Mouse (Mus musculus): ENCODE results near the gene Enox1.

Gene Enox1

DNA sequence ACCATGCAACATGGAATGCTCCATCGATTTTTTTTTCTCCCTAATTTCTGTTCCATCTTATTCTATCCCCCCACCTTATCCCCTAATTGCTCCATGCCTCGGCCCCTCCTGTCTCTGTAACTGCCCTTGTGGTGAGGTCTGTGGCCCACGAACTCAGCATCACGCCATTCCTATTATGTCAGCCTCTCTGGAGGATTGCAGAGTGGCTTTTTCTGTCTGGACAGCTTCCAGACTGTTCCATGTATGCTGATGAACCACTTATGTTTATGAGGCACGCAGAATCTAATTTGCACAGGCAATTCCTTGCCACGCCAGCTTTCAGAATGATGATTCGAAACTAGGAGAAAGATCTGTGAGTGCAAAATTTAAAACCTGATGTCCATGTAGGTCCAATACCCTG, 521.4 kb downstream of the Enox1 start:
- no peak for DNase-seq (ENCODE audit: low read depth, low spot score)

DNA sequence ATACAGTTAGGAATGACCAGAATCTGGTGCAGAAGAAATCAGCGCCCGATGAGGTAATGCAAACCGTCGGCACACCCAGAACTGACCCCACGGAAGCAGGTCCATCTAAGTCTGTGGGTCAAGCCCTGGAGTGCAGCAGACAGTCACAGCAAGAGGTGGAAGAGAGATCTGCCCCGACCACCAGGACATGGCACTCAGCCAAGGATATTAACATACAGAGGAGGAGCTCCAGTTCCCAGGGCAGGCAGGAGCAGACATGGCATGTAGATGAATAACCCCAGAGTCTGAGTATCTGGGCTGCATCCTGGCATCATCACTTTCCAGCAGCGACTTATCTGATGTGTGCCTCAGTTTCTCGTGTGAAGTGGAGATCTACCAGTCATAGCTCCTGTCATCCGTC, 523.3 kb downstream of the Enox1 start:
- no peak for DNase-seq (ENCODE audit: low read depth, low spot score)

DNA sequence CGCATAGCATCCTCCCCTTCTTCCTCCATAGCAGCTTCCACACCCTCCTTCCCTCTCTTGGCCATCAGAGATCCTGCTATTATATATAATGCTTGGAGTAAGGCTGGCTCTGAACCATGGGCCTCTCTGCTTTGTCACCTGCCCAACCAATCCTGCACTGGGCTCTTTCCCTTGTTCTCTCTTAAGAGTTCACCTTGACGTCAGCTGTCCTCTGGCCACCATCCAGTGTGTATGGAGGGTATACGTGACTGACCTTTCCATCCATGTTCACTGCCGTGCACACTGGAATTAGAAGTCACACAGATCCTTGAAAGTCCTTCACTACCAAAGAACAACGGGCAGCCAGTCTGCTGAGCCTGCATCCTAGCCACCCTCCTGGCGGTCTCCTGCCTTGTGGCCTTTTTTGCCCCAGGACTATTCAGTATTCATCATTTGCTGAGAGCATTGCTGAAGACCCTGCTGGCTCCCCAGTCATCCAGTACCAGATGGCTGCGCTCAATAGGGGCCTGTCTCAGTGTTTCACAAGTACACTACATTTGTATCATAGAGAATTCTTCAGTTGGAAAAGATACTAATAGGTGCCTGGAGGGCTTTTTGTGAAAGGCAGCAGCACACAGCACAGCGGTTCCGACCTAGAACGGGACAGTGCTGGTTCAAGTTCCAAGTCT, 526.5 kb downstream of the Enox1 start:
- DNase-seq (ENCODE audit: low read depth, low spot score): no peak

DNA sequence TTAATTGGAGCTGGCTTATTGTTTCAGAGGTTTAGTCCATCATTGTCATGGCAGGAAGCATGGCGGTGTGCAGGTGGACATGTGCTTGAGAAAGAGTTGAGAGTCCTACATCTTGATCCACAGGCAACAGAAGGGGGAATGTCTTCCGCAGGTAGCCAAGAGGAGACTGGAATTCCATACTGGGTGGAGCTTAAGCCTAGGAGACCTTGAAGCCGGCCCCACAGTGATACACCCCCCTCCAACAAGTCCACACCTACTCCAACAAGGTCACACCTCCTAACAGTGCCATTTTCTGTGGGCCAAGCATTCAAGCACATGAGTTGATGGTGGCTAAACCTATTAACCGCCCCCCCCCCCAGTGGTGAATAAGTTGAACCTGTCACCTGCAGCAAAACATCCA, 533.3 kb downstream of the Enox1 start:
- no peak for DNase-seq (ENCODE audit: low read depth, low spot score)

DNA sequence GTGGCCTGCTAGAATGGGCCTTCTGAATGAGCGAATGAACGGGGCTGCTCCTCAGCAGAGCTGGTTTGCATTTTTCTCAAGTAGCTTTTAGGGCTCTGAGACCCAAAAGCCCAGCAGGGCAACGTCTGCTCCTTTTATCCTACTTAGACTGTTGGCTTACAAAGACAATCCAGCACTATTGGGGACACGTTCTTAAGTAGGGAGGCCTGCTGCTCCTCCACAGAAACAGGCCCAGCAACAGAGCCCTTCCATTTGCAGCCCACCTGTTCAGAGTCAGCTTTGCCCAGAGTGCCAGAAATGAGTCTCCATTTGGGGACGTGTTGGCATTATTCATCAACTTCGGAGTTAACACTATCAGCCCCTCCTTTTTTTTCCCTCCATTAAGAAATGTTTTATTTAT, 548.4 kb downstream of the Enox1 start:
- no peak for DNase-seq (ENCODE audit: low read depth, low spot score)

DNA sequence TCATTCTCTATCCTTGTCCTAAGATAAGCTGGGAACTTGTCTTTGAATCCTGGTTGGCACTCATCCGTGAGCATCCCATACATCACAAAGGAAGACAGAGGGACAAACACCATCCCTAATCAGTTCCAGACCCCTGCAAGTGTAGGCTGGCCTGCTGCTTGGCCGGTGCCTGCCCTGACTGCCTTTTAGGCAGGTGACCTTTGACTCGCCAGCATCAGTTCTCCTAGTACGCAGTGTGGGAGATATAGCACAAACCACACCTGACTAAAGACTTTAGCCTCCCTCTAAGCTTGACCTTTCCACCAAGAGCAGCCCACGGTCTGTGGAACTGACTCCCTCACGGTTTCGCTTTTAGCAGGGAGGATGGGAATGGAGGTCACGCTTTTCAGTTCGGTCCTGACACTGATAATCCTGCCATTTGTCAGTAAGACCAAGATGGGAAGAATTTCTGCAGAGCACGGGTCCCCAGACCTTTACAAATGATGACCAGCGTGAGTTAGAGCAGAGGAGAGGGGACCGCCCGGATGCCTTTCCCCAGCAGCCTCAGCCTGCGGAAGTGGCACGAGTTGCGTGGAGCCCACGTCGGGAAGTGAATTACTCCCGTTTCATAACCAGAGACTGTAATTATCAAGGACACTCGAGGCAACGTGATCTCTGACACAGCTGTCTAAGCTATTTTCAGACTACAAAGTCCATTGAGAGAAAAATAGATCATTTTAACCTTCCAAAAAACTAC, 550.1 kb downstream of the Enox1 start:
- DNase-seq (ENCODE audit: low read depth, low spot score): no peak

DNA sequence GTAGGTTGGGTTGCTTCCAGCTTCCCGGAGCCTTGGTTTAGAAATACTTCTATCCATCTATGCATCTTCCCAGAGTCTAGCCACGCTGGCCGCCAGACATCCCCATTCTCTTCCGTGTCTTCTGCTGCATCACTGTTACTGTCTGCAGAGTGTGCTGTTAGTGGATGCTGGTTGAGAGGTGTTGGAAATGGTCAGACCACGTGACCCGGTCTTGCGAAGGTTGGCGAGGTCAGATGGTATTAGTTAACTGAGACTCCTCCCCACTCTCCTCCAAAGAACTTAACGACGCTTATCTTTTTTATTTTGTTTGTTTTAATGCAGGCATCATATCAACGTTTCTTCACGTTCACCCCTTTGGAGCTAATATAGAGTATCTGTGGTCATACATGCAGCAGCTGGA, 550.7 kb downstream of the Enox1 start:
- peak; percentile 3 for DNase-seq (ENCODE audit: low read depth, low spot score)

DNA sequence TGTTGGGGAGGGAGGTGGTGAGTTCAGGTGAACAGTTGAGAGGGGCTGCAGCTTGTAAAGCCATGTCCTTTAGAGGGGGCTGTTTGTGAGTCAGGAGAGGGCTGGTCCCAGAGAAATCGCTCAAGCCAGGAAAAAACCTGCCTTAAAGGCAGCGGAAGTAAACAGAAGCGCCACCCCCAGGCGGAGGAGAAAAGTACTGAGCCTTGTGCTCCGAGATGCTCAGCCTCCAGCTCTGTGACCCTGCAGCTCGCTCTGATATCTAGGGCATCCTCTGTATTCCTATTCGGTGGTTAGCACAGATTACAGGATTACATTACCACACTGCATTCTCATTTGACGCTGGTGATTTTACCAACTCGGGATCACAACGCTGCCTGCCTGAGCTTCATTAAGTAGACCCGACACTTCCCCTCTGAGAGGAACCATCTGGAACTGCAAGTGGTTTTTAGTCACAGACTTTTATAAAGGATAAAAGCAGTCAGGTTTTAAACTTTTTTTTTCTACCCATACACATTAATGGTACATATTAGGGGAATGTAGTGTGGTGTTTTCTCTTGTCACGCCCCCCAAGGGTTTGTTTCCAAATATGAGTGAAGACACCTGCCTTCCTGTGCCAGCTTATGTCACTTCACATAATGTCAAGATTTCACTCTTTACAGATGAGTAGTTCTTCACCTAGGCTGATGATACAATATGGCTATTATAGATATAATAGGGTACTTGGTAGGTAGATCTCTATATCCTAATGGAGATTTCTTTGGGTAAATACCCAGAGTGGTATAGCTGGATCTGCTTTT, 552.0 kb downstream of the Enox1 start:
- DNase-seq (ENCODE audit: low read depth, low spot score): peak; percentile 18

DNA sequence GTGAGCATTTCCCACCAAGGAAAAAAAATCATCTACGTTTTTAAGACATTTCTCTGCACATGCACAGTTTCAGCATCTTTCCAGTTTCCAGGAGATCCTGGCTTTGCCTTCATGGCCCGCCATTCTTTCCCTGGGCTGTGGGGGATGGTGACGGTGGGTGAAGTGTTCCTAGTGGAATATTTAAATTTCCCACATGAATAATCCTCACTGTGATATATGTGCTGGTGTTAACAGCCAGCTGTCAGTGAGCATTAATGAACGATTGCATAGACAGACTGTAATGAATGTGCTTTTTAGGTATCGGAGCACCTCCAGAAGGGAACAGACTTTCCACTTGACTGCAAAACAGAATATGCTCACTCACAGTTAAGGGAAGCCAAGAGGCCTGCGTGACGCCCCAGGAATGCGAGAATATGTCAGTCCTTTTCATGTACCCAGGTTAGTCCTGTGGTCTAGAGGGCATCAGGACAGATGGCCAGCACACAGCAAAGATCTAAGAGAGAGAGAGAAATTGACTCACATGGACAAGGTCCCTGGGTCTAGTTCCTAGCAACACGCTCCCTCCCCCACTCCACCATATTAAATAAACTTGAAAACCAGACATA, 558.5 kb downstream of the Enox1 start:
- no peak for DNase-seq (ENCODE audit: low read depth, low spot score)

DNA sequence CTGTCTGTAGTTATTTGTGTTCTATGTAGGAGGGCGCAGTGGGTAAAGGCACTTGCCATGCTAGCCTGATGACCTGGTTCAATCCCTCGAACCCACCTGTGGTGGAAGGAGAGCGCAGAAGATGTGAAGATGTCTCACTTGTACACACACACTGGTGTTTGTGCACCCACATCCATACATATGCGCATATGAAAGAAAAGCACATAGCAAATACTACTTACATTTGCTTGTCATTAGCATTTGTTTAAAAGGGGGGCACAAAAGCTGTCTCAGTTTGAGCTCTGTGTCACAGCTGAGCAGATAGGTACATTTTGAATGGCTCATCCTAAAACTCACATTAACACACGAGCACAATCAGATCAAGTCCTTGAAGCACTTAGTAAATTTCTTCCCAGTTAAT, 560.4 kb downstream of the Enox1 start:
- peak; percentile 1 for DNase-seq (ENCODE audit: low read depth, low spot score)

DNA sequence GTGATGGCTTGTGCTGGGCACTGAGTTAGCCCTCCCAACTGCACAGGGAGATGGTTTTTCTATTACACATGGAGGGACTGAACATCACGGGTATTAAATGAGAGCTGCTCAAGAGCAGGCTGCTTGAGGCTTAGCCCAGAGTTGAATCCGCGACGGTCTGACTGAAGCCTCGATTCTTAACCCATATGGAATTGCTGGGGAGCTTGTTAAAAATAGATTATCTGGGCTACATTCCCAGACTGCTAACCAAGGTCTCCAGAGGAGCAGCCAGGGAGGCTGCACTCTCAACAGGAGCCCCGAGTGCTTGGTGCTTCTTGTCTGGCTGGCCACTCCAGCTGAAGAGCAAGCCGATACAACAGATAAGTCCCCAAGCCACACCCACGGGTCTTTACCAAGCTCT, 562.3 kb downstream of the Enox1 start:
- DNase-seq (ENCODE audit: low read depth, low spot score): no peak

DNA sequence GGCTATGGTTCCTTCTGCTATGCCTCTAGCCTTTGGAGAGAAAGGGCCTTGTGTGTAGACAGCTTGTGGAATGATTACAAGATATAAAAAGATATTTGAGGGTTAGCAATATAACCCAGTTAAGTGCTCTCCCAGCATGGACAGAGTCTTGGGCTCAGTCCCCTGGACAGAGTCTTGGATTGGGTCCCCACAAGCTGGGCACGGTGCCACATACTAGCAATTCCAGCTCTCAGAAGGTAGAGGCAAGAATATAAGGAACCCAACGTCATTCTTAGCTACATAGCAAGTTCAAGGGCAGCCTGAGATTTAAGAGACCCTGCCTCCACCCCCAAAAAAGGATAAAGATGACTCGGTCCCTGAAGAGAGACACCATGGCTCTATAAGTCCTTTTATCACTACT, 581.5 kb downstream of the Enox1 start:
- no peak for DNase-seq (ENCODE audit: low read depth, low spot score)

DNA sequence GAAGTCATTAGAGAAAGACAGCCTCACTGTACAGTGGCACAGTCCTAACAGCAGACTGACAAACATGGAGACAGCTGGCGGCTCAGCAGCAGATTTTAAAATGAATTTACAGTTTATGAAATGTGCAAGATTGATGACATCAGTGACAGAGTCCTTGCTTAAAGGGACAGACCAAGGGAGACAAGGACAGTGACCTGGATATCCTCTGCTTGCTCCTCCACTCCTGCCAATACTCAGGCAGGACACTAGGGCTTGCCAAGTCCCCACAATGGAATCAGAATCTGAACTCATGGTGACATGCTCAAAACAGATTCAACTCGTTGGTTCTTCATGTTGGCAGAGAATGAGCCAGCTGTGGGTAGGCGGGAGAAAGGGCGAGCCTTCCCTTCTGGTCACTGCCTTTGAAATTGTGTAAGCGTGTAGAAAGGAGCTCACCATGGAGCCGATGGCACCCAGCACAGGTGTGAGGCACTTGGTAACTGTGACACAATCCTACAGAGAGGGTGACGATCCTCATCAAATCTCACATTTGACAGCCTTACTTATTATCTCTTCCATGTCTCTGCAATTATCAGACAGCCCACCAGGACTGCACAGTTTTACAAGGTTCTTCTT, 582.3 kb downstream of the Enox1 start:
- no peak for DNase-seq (ENCODE audit: low read depth, low spot score)

DNA sequence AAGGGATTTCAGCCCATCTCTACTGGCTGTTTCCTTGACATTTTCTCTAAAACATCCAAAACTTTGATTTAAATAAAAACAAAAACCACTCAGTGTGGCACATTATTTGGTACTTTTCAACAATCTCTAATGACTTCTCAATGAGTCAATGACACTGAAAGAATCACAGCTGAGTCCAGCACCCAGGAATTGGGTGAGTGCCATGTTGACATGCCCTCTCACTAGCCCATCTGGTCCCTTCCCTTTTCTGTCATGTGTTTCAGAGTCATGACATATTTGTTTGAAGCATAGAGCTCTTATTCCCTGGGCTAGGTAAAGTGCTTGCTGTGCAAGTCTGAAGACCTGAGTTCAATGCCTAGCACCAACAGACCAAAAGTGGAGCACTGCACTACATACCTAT, 582.8 kb downstream of the Enox1 start:
- DNase-seq (ENCODE audit: low read depth, low spot score): no peak

DNA sequence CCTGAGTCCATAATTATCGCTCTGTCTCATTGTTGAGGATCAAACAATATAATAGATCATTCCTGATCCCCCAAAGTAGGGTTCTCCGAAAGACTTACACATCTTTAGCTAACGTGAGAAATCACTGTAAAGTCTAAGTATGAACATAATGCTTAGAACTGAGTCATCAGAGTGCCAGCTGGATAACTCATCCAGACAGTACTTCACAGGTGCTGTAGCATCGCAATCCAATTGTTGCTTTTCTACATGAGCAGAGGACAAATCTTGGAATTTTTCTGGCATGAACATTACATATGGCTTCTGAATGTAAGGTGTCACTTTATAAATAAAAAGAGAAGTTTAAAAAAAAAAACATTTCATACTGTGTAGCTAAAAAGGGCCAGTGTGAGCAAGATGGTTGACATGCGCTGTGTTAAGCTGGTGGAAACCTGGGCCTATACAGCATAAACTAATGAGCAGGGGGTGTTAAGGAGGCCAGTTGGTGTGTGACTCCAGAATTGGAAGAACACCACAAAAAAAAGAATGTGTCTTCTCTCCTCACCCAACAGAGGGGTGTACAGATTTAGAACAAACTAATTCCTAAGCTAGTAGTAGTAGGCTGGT, 588.2 kb downstream of the Enox1 start:
- DNase-seq (ENCODE audit: low read depth, low spot score): no peak

DNA sequence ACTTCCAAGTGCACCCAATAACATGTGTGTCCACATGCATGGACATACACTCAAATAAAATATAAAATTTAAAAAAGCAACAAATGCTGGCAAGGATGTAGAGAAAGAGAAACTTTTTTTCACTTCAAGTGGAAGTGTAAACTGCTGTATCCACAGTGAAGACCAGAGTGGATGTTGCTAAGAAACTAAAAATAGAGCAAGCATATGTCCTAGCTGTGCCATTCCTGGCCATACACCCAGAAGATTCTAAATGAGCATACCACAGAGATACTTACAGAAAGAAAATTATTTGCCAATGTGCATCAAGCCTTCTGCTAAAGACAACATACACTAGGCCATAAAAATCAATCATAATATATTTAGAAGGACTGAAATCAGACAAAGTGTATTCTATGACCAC, 592.4 kb downstream of the Enox1 start:
- no peak for DNase-seq (ENCODE audit: low read depth, low spot score)

Measured in ZHBTc4 (cell line).